Mouse (Mus musculus) midbrain, embryonic 13.5 days (tissue): ENCODE results near the gene Fto. TPM values are rescaled to one million over a fixed set of nuclear protein-coding genes. Genes with fewer than 3 reads are reported as not detected.
A peak's percentile ranks its signal among the peaks of the same experiment; 100 is the strongest.

ENCODE experiments used
- ATAC-seq: fragments of 200-750 bp; cut with Nextera tagmentation; 2 replicates; pipeline ENCODE4 v1.8.0; 2017; ENCODE audit warnings: mild to moderate bottlenecking, moderate TSS enrichment, moderate library complexity
- H3K27ac ChIP-seq: fragments of 300-500 bp; sonication (generic); 2 replicates; pipeline ENCODE4 v1.5.1; 2015; ENCODE audit warnings: inconsistent platforms, mild to moderate bottlenecking, moderate library complexity
- H3K27me3 ChIP-seq: fragments of 300-500 bp; sonication (generic); 2 replicates; pipeline ENCODE4 v1.6.1; 2015; ENCODE audit warnings: mild to moderate bottlenecking, inconsistent platforms
- H3K36me3 ChIP-seq: fragments of 300-500 bp; sonication (generic); 2 replicates; pipeline ENCODE4 v1.6.1; 2015; ENCODE audit warnings: mild to moderate bottlenecking, inconsistent platforms
- H3K4me1 ChIP-seq: fragments of 300-500 bp; sonication (generic); replicated peaks from 2 replicates; pipeline ENCODE4 v1.6.1; 2015; ENCODE audit warnings: inconsistent platforms
- H3K4me2 ChIP-seq: fragments of 300-500 bp; sonication (generic); replicated peaks from 2 replicates; pipeline ENCODE4 v1.6.1; 2015; ENCODE audit warnings: moderate library complexity, mild to moderate bottlenecking, inconsistent platforms
- H3K4me3 ChIP-seq: fragments of 300-500 bp; sonication (generic); replicated peaks from 2 replicates; pipeline ENCODE4 v1.5.1; 2015; ENCODE audit warnings: mild to moderate bottlenecking, inconsistent platforms
- H3K9ac ChIP-seq: fragments of 300-500 bp; sonication (generic); replicated peaks from 2 replicates; pipeline ENCODE4 v1.6.1; 2015; ENCODE audit warnings: mild to moderate bottlenecking, inconsistent platforms
- H3K9me3 ChIP-seq: fragments of 300-500 bp; sonication (generic); 2 replicates; pipeline ENCODE4 v1.6.1; 2016; ENCODE audit warnings: mild to moderate bottlenecking, inconsistent platforms
- WGBS: fragments of 180-500 bp; shearing (Covaris S2); methylation state at CpG from one replicate; pipeline ENCODE4 v1.1.7; 2015; 5-methylcytosine and 5-hydroxymethylcytosine counted together
- polyA plus RNA-seq: library from polyadenylated mRNA; unstranded; fragments of >200 nt; fragmentation: Nextera tagmentation; extraction: Ambion mirVana; gene quantifications from 2 replicates; pipeline ENCODE4 v1.2.1, GENCODE M21; 2015

Fto gene
- polyA plus RNA-seq, 1 experiment from 2014 or later, result 128 TPM

- no peak for ATAC-seq
- Histone ChIP-seq H3K27me3 (peaks cover 3% of the 10 kb centered on the region; the same call in 1 of the 2 replicates), H3K4me2 (no peak overlapping the region), H3K4me1 (peaks cover 42% of the 10 kb centered on the region), H3K36me3 (no peaks in the 10 kb centered on the region), H3K9me3 (no peaks in the 10 kb centered on the region), H3K4me3 (no peak overlapping the region), H3K27ac (no peak overlapping the region), H3K9ac (0 out of 2 replicates have a peak overlapping the region, but pooled peaks have one; percentile 2)
- 76% methylated on average over 9 of the region's 9 CpGs for WGBS
Measured at GRCm38 (mm10) chr8:91551166-91551765, 237.9 kb downstream of the Fto start.

DNA sequence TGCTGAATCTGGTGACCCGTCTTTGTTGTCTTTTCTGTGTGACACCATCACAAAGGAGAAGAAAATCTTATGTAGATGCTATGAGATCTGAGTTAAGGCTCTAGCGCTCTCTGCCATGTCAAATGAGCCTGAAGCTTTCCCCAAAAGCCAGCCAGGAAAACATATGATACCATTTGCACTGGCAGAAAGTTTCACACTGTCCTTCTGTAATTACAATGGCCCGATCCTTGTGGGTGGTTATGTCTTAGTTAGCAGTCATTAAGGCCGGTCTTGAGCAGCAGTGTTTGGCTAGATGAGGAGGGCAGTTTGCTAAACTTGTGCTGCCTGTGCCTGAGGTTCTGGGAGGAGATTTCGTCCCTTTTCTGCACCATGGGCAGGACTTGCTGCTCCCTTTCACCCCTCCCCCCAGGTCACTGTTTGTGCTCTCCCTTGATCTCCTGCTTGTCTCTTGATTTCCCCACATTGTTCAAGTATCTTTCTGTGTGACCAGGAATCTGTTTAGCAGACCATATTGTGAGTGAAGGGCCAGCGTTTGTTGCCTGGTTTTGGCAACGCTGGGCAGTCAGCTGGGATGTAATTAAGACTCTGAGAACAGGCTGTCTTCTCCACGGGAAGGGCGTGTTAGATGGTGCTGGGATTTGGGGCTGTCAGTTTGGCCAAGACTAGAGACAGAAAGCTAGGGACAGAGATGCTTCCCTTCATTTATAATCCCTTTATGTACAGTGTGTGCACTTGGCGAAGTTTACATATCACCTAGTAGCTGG lies 238.6 kb downstream of the Fto start:
- Histone ChIP-seq H3K4me2 (no peak overlapping the region), H3K36me3 (no peaks in the 10 kb centered on the region), H3K4me1 (peaks cover 42% of the 10 kb centered on the region), H3K4me3 (no peak overlapping the region), H3K9me3 (no peaks in the 10 kb centered on the region), H3K9ac (0 out of 2 replicates have a peak overlapping the region, but pooled peaks have one; percentile 16), H3K27ac (peak overlapping the region; percentile 58), H3K27me3 (peaks cover 3% of the 10 kb centered on the region; the same call in 1 of the 2 replicates)
- peak; percentile 75; the same call in 1 of the 2 replicates for ATAC-seq
- WGBS, result 25% methylated on average over 10 of the region's 10 CpGs

DNA sequence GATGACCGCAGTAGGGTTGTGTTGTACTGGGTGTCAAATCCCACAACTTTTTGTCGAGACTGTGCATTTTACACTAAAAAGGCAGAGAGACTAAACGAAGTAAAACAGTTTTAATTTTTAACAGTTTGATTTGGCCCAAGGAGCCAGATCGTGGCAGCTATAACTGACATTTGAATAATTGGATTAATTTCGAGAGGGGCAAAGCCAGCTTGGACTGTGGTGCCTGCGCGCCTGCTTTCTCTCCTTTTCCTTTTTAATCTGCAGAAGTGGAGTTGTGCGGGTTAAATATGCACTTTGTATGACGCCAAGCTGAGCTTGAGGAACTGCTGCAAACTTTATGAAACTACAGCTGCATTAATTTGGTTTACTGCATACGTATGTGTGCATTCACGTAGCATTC lies 239.3 kb downstream of the Fto start:
- H3K9me3 ChIP-seq, result no peaks in the 10 kb centered on the region
- no peak overlapping the region for H3K4me3 ChIP-seq
- H3K9ac ChIP-seq, result no peak overlapping the region
- no peaks in the 10 kb centered on the region for H3K36me3 ChIP-seq
- H3K27me3 ChIP-seq, result peaks cover 3% of the 10 kb centered on the region; the same call in 1 of the 2 replicates
- 0 out of 2 replicates have a peak overlapping the region, but pooled peaks have one; percentile 58 for H3K27ac ChIP-seq
- 38% methylated on average over 11 of the region's 11 CpGs for WGBS
- ATAC-seq, result no peak
- peaks cover 42% of the 10 kb centered on the region for H3K4me1 ChIP-seq
- H3K4me2 ChIP-seq, result no peak overlapping the region

GRCm38 (mm10) chr8:91553387-91553786 lies 240.1 kb downstream of the Fto start:
- Histone ChIP-seq H3K27me3 (peaks cover 3% of the 10 kb centered on the region; the same call in 1 of the 2 replicates), H3K27ac (no peak overlapping the region), H3K9ac (no peak overlapping the region), H3K4me1 (peaks cover 42% of the 10 kb centered on the region), H3K9me3 (no peaks in the 10 kb centered on the region), H3K4me2 (no peak overlapping the region), H3K4me3 (no peak overlapping the region), H3K36me3 (no peaks in the 10 kb centered on the region)
- no peak for ATAC-seq
- 63% methylated on average over 5 of the region's 5 CpGs for WGBS

GRCm38 (mm10) chr8:91557041-91557587 lies 243.8 kb downstream of the Fto start:
- 67% methylated on average over 5 of the region's 5 CpGs for WGBS

GRCm38 (mm10) chr8:91558408-91558807 lies 245.1 kb downstream of the Fto start:
- Histone ChIP-seq H3K27me3 (no peaks in the 10 kb centered on the region), H3K36me3 (no peaks in the 10 kb centered on the region), H3K4me3 (no peak overlapping the region), H3K4me1 (peaks cover 28% of the 10 kb centered on the region), H3K27ac (no peak overlapping the region), H3K9ac (no peak overlapping the region), H3K4me2 (no peak overlapping the region), H3K9me3 (no peaks in the 10 kb centered on the region)
- 82% methylated on average over 6 of the region's 6 CpGs for WGBS
- ATAC-seq, result no peak

More at GRCm38 (mm10) chr8:91557041-91557587, 243.8 kb downstream of the Fto start:
- no peak overlapping the region for H3K9ac ChIP-seq
- H3K4me3 ChIP-seq, result no peak overlapping the region
- peaks cover 34% of the 10 kb centered on the region for H3K4me1 ChIP-seq
- no peaks in the 10 kb centered on the region for H3K9me3 ChIP-seq
- H3K27ac ChIP-seq, result no peak overlapping the region
- no peaks in the 10 kb centered on the region for H3K27me3 ChIP-seq
- no peak for ATAC-seq
- no peak overlapping the region for H3K4me2 ChIP-seq
- no peaks in the 10 kb centered on the region for H3K36me3 ChIP-seq

DNA sequence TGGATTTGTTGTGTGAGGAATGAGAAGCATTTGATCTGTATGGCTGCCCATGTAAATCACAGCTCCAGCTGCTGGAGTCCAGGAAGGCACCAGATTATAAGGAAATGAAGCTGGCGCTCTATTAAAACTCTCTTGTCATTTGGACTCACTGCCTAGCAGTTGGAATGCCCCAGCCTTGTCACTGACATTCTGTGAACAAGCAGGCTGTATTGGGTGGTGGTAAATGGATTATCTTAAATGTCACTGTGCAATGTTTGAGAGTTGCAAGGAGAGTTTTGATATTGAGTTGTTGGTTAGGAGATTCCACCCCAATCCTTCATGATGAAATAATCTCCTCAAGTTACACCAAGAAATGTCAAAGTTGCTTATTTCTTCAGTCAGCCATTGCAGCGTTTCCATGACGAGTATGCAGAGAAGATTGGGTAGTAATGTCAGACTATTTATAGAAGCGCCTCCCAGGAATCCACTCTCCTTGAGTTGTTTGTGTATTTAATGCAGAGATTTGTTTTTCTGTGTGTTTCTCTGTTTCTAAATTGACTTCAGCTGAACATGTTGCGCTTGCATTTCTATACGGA lies 246.8 kb downstream of the Fto start:
- no peak overlapping the region for H3K9ac ChIP-seq
- WGBS, result 78% methylated on average over 6 of the region's 6 CpGs
- no peaks in the 10 kb centered on the region for H3K27me3 ChIP-seq
- ATAC-seq, result no peak
- H3K4me2 ChIP-seq, result no peak overlapping the region
- H3K27ac ChIP-seq, result no peak overlapping the region
- H3K9me3 ChIP-seq, result no peaks in the 10 kb centered on the region
- peaks cover 14% of the 10 kb centered on the region for H3K4me1 ChIP-seq
- H3K36me3 ChIP-seq, result no peaks in the 10 kb centered on the region
- H3K4me3 ChIP-seq, result no peak overlapping the region

- Histone ChIP-seq H3K9ac (no peak overlapping the region), H3K36me3 (no peaks in the 10 kb centered on the region), H3K27me3 (no peaks in the 10 kb centered on the region), H3K4me2 (no peak overlapping the region), H3K27ac (no peak overlapping the region), H3K4me1 (peaks cover 26% of the 10 kb centered on the region), H3K9me3 (no peaks in the 10 kb centered on the region), H3K4me3 (no peak overlapping the region)
- ATAC-seq, result no peak
- 91% methylated on average over 4 of the region's 4 CpGs for WGBS
Measured at GRCm38 (mm10) chr8:91561241-91561640, 247.9 kb downstream of the Fto start.

- 64% methylated on average over 7 of the region's 7 CpGs for WGBS
- H3K27me3 ChIP-seq, result no peaks in the 10 kb centered on the region
Measured at GRCm38 (mm10) chr8:91562600-91562999, 249.3 kb downstream of the Fto start.

GRCm38 (mm10) chr8:91563326-91563725 lies 250.0 kb downstream of the Fto start:
- WGBS, result 88% methylated on average over 3 of the region's 3 CpGs

More at GRCm38 (mm10) chr8:91562600-91562999, 249.3 kb downstream of the Fto start:
- no peak overlapping the region for H3K4me3 ChIP-seq
- no peak overlapping the region for H3K27ac ChIP-seq
- H3K9me3 ChIP-seq, result no peaks in the 10 kb centered on the region
- no peak overlapping the region for H3K4me2 ChIP-seq
- no peaks in the 10 kb centered on the region for H3K36me3 ChIP-seq
- H3K9ac ChIP-seq, result no peak overlapping the region
- no peak for ATAC-seq
- H3K4me1 ChIP-seq, result peaks cover 38% of the 10 kb centered on the region

DNA sequence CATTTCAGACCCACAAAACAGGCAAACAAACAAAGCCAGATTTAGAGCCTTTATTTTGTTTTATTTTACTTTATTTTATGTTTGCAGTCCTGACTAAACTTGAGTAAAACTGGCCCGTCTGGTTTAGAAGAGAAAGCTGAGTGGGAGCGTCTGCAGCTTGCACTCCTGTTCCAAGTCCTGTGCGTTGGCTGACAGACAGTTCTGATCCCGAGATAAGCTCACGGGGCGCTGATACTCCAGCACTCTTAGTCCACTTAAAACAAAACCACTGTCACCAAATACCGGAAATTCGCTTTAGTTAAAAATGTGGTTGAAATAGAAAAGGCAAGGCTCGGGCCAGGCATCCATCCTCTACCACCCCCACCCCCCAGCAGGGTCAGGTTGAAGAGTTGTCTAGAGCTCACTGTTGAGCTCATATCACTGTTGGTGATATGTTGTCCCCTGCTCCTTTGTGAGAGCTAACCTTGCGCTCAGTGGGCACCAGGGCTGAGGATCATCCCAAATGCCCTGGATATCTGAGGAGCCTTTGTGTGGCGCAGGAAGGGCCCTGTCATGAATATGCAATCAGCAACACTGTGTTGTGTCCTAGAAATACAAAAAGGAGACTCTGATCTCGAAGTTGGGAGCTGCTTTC lies 252.7 kb downstream of the Fto start:
- H3K4me2 ChIP-seq, result no peak overlapping the region; the same call in 1 of the 2 replicates
- H3K9me3 ChIP-seq, result no peaks in the 10 kb centered on the region
- ATAC-seq, result peak; percentile 63; the same call in 1 of the 2 replicates
- peaks cover 52% of the 10 kb centered on the region for H3K4me1 ChIP-seq
- 0 out of 2 replicates have a peak overlapping the region, but pooled peaks have one; percentile 2 for H3K9ac ChIP-seq
- 0 out of 2 replicates have a peak, but pooled peaks cover 2% of the 10 kb centered on the region for H3K27me3 ChIP-seq
- peak overlapping the region; percentile 54 for H3K27ac ChIP-seq
- WGBS, result 19% methylated on average over 12 of the region's 12 CpGs
- H3K4me3 ChIP-seq, result no peak overlapping the region
- no peaks in the 10 kb centered on the region for H3K36me3 ChIP-seq

More at GRCm38 (mm10) chr8:91563326-91563725, 250.0 kb downstream of the Fto start:
- peaks cover 44% of the 10 kb centered on the region for H3K4me1 ChIP-seq
- no peak overlapping the region for H3K4me3 ChIP-seq
- no peaks in the 10 kb centered on the region for H3K36me3 ChIP-seq
- H3K27me3 ChIP-seq, result no peaks in the 10 kb centered on the region
- H3K9ac ChIP-seq, result no peak overlapping the region
- H3K4me2 ChIP-seq, result no peak overlapping the region
- ATAC-seq, result no peak
- no peaks in the 10 kb centered on the region for H3K9me3 ChIP-seq
- no peak overlapping the region for H3K27ac ChIP-seq
